Mouse (Mus musculus): ENCODE measurements at regions not wholly inside any gene's neighbourhood (a gene's known extent, or its start where the extent isn't known, plus 50 kb on each side); places are given as distances from the start of the nearest gene placed in this dataset.

- 41% methylated on average over 10 of the region's 10 CpGs for WGBS
- no peak overlapping the region for H3K4me2 ChIP-seq
- H3K27me3 ChIP-seq (replicated peaks): no peaks in the 10 kb centered on the region
- no peaks in the 10 kb centered on the region for H3K9me3 ChIP-seq
- no peak overlapping the region for H3K9ac ChIP-seq
- ATAC-seq (ENCODE audit: extremely low read depth, insufficient number of reproducible peaks, low FRiP score, low TSS enrichment): no peak
- H3K36me3 ChIP-seq: no peaks in the 10 kb centered on the region
- H3K4me3 ChIP-seq: no peak overlapping the region
- H3K4me1 ChIP-seq: peaks cover 12% of the 10 kb centered on the region
- H3K27ac ChIP-seq (replicated peaks): no peak overlapping the region
Observed at GRCm38 (mm10) chr19:21037448-21038077, 83.6 kb upstream of the Tmc1 start.

GRCm38 (mm10) chr19:21036507-21037425 lies 82.8 kb upstream of the Tmc1 start:
- peak overlapping the region; percentile 46 for H3K27ac ChIP-seq (replicated peaks)
- no peaks in the 10 kb centered on the region for H3K9me3 ChIP-seq
- no peaks in the 10 kb centered on the region for H3K27me3 ChIP-seq (replicated peaks)
- no peak overlapping the region for H3K4me3 ChIP-seq
- no peaks in the 10 kb centered on the region for H3K36me3 ChIP-seq
- ATAC-seq (ENCODE audit: extremely low read depth, insufficient number of reproducible peaks, low FRiP score, low TSS enrichment): no peak
- peaks cover 12% of the 10 kb centered on the region for H3K4me1 ChIP-seq
- peak overlapping the region; percentile 20; the same call in 1 of the 2 replicates for H3K4me2 ChIP-seq
- H3K9ac ChIP-seq: no peak overlapping the region; the same call in 1 of the 2 replicates
- WGBS: 45% methylated on average over 14 of the region's 14 CpGs

DNA sequence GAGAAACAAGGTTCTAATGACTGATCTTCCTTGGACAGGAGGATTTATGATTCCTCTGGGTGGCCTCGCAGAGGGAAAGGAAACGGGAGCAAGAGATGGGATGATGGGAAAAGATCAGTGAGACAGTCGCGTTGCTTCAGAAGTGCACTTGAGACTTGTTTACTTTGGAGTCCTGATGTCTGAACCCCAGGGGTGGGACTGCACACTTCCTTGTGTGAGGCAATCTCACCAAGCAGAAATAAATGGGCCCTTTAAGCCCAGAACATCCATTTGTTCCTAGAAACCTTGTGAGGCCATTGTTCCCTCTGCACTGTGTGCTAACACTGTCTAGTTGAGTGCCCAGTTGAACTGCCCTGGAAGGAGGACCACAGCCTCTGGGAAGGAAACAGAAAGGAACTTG lies 81.5 kb upstream of the Tmc1 start:
- Histone ChIP-seq H3K36me3 (no peaks in the 10 kb centered on the region), H3K4me2 (no peak overlapping the region), H3K9me3 (no peaks in the 10 kb centered on the region), H3K4me1 (peaks cover 12% of the 10 kb centered on the region), H3K4me3 (no peak overlapping the region), H3K9ac (no peak overlapping the region), H3K27ac (replicated peaks) (no peak overlapping the region), H3K27me3 (replicated peaks) (no peaks in the 10 kb centered on the region)
- WGBS: 58% methylated on average over 4 of the region's 4 CpGs
- ATAC-seq (ENCODE audit: extremely low read depth, insufficient number of reproducible peaks, low FRiP score, low TSS enrichment): no peak

GRCm38 (mm10) chr19:21033991-21034390 lies 80.0 kb upstream of the Tmc1 start:
- 66% methylated on average over 3 of the region's 3 CpGs for WGBS

GRCm38 (mm10) chr19:21032558-21032957 lies 78.6 kb upstream of the Tmc1 start:
- no peak overlapping the region for H3K27ac ChIP-seq (replicated peaks)
- no peaks in the 10 kb centered on the region for H3K36me3 ChIP-seq
- H3K9ac ChIP-seq: no peak overlapping the region
- no peaks in the 10 kb centered on the region for H3K27me3 ChIP-seq (replicated peaks)
- no peak overlapping the region for H3K4me2 ChIP-seq
- no peak for ATAC-seq (ENCODE audit: extremely low read depth, insufficient number of reproducible peaks, low FRiP score, low TSS enrichment)
- H3K4me3 ChIP-seq: no peak overlapping the region
- 62% methylated on average over 2 of the region's 2 CpGs for WGBS
- H3K9me3 ChIP-seq: no peaks in the 10 kb centered on the region
- peaks cover 12% of the 10 kb centered on the region for H3K4me1 ChIP-seq

More at GRCm38 (mm10) chr19:21033991-21034390, 80.0 kb upstream of the Tmc1 start:
- H3K9me3 ChIP-seq: no peaks in the 10 kb centered on the region
- H3K27me3 ChIP-seq (replicated peaks): no peaks in the 10 kb centered on the region
- H3K4me3 ChIP-seq: no peak overlapping the region
- H3K27ac ChIP-seq (replicated peaks): no peak overlapping the region
- no peak for ATAC-seq (ENCODE audit: extremely low read depth, insufficient number of reproducible peaks, low FRiP score, low TSS enrichment)
- H3K4me2 ChIP-seq: no peak overlapping the region
- H3K9ac ChIP-seq: no peak overlapping the region
- H3K4me1 ChIP-seq: peaks cover 12% of the 10 kb centered on the region
- H3K36me3 ChIP-seq: no peaks in the 10 kb centered on the region

GRCm38 (mm10) chr19:21031768-21032308 lies 77.8 kb upstream of the Tmc1 start:
- Histone ChIP-seq H3K4me1 (peaks cover 8% of the 10 kb centered on the region), H3K36me3 (no peaks in the 10 kb centered on the region), H3K27me3 (replicated peaks) (no peaks in the 10 kb centered on the region), H3K9me3 (no peaks in the 10 kb centered on the region), H3K4me3 (no peak overlapping the region), H3K9ac (no peak overlapping the region), H3K27ac (replicated peaks) (no peak overlapping the region), H3K4me2 (no peak overlapping the region)
- 79% methylated on average over 4 of the region's 4 CpGs for WGBS
- ATAC-seq (ENCODE audit: extremely low read depth, insufficient number of reproducible peaks, low FRiP score, low TSS enrichment): no peak

GRCm38 (mm10) chr19:21030971-21031370 lies 77.0 kb upstream of the Tmc1 start:
- Histone ChIP-seq H3K27ac (replicated peaks) (no peak overlapping the region), H3K4me2 (no peak overlapping the region), H3K9ac (no peak overlapping the region), H3K9me3 (no peaks in the 10 kb centered on the region), H3K27me3 (replicated peaks) (no peaks in the 10 kb centered on the region), H3K4me1 (no peaks in the 10 kb centered on the region), H3K36me3 (no peaks in the 10 kb centered on the region), H3K4me3 (no peak overlapping the region)
- ATAC-seq (ENCODE audit: extremely low read depth, insufficient number of reproducible peaks, low FRiP score, low TSS enrichment): no peak
- 79% methylated on average over 5 of the region's 5 CpGs for WGBS

GRCm38 (mm10) chr19:21028981-21029380 lies 75.0 kb upstream of the Tmc1 start:
- Histone ChIP-seq H3K4me3 (no peak overlapping the region), H3K4me1 (no peaks in the 10 kb centered on the region), H3K27ac (replicated peaks) (no peak overlapping the region), H3K4me2 (no peak overlapping the region), H3K9me3 (no peaks in the 10 kb centered on the region), H3K36me3 (no peaks in the 10 kb centered on the region), H3K9ac (no peak overlapping the region), H3K27me3 (replicated peaks) (no peaks in the 10 kb centered on the region)
- 84% methylated on average over 3 of the region's 3 CpGs for WGBS
- no peak for ATAC-seq (ENCODE audit: extremely low read depth, insufficient number of reproducible peaks, low FRiP score, low TSS enrichment)

- Histone ChIP-seq H3K36me3 (no peaks in the 10 kb centered on the region), H3K4me3 (no peak overlapping the region), H3K27ac (replicated peaks) (no peak overlapping the region), H3K4me1 (no peaks in the 10 kb centered on the region), H3K9me3 (no peaks in the 10 kb centered on the region), H3K4me2 (no peak overlapping the region), H3K27me3 (replicated peaks) (no peaks in the 10 kb centered on the region), H3K9ac (no peak overlapping the region)
- no peak for ATAC-seq (ENCODE audit: extremely low read depth, insufficient number of reproducible peaks, low FRiP score, low TSS enrichment)
- 91% methylated on average over 9 of the region's 10 CpGs for WGBS
Observed at GRCm38 (mm10) chr19:21012391-21012790, 58.4 kb upstream of the Tmc1 start.

DNA sequence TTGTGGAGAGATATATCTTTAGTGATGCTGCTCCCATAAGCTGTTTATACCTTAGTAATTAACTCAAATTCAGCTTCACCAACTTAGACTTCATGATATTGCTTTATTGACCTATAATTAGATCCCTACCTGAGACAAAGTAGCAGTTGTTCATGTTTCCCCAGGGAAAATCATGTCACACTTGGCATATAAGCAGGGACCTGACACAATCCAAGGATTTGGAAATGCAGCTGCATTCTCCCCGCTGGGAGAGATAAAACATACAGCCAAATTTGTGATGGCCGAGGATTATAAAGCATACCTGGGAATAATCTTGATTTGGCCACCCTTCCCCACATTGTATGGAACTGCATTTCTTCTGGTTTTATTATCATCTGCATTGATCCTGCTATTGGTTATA lies 55.6 kb upstream of the Tmc1 start:
- no peak overlapping the region for H3K4me3 ChIP-seq
- no peak overlapping the region for H3K9ac ChIP-seq
- WGBS: 73% methylated on average over 2 of the region's 2 CpGs
- H3K36me3 ChIP-seq: no peaks in the 10 kb centered on the region
- no peak overlapping the region for H3K27ac ChIP-seq (replicated peaks)
- no peaks in the 10 kb centered on the region for H3K9me3 ChIP-seq
- ATAC-seq (ENCODE audit: extremely low read depth, insufficient number of reproducible peaks, low FRiP score, low TSS enrichment): no peak
- H3K4me2 ChIP-seq: no peak overlapping the region
- H3K4me1 ChIP-seq: no peaks in the 10 kb centered on the region
- H3K27me3 ChIP-seq (replicated peaks): no peaks in the 10 kb centered on the region

DNA sequence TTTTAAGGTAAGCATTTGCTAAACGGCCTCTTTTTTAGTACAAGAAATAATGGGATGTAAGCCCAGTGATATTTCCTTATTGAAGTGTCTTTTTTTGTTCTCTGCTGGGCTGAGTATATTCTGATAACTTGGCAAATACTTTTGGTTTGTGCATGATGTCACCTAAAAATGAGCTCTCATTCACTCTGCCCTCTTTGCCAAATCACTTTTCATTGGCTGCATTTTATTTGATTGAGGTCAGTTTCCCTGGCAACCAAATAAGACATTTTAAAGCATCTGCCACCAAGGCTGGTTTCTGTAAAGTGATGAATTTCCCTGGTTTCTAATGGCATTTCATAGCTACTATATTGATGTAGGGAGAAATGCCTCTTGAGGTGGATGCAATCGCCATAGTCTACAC lies 50.4 kb upstream of the Tmc1 start:
- H3K9me3 ChIP-seq: no peaks in the 10 kb centered on the region
- ATAC-seq (ENCODE audit: extremely low read depth, insufficient number of reproducible peaks, low FRiP score, low TSS enrichment): no peak
- H3K9ac ChIP-seq: no peak overlapping the region
- no peaks in the 10 kb centered on the region for H3K27me3 ChIP-seq (replicated peaks)
- H3K4me3 ChIP-seq: no peak overlapping the region
- H3K36me3 ChIP-seq: no peaks in the 10 kb centered on the region
- no peaks in the 10 kb centered on the region for H3K4me1 ChIP-seq
- WGBS: 72% methylated on average over 2 of the region's 2 CpGs
- no peak overlapping the region for H3K4me2 ChIP-seq
- H3K27ac ChIP-seq (replicated peaks): no peak overlapping the region

Data from heart, embryonic 13.5 days (tissue).